Mouse (Mus musculus) cerebral cortex, adult 2 months (tissue): ENCODE data around the gene Cdk7.

Experiments used
- WGBS: fragments of 180-500 bp; shearing (Covaris S2); methylation state at CpG from one replicate; pipeline ENCODE4 v1.1.7; 2018; 5-methylcytosine and 5-hydroxymethylcytosine counted together

Cdk7 gene

GRCm38 (mm10) chr13:100724051-100724754 lies 6.5 kb downstream of the Cdk7 start:
- WGBS: 50% methylated on average over 7 of the region's 7 CpGs

DNA sequence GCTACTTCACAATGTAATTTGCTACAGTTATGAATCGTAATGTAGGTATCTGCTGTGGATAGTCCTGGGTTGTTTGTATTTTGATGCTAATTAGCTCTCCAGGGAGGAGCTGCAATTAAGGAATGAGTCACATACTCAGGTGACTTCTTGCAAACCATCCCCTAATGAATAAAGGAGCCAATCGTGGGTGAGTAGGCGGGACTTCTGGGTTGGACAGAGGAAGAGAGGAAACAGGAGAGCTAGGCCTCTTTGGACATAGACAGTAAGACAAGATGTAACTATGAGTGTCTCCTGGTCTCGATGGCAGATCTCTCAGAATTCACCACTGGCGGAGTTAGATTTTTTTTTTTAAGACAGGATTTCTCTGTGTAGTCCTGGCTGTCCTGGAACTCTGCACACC lies 9.1 kb downstream of the Cdk7 start:
- 77% methylated on average over 5 of the region's 5 CpGs for WGBS

DNA sequence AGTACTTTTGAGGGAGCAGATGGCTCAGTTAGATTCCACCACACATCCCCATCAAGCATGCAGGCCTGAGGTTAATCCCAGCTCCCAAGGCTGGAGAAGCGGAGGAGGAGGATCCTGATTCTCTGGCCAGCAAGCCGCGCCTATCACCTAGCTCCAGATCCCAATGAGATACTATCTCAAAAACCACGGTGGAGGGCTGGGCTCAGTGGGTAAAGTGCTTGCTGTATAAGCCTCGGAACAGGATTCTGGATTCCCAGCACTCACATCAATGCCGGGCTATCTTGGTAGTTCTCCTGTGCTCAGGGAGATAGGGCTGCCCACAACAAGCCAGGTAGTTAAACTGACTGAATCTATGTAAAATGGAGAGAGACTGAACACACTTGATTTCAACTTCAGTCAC lies 15.3 kb downstream of the Cdk7 start:
- 88% methylated on average over 6 of the region's 6 CpGs for WGBS

DNA sequence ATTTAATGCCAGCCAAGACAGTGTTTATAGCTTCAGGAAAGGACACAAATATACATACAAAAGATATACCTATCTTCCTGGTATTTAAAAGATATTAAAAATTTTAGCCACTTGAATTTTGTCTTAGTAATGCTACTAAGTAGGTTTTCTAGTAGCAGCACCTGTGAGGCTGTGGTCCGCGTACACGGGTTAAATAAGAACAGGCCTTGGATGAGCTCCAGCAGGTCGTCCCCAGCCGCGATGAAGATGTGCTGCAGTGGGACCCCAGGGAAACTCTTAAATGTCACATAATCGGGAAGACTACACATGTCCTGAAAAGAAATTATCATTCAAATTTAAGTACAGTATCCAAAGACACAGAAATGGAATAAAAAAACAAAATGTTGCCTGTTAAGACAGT lies 24.5 kb downstream of the Cdk7 start:
- 94% methylated on average over 7 of the region's 7 CpGs for WGBS

GRCm38 (mm10) chr13:100703468-100703867 lies 27.3 kb downstream of the Cdk7 start:
- WGBS: over 99% methylated on average over 2 of the region's 2 CpGs

- 94% methylated on average over 10 of the region's 10 CpGs for WGBS
These were observed 31.9 kb downstream of the Cdk7 start for GRCm38 (mm10) chr13:100698866-100699265.

- 73% methylated on average over 3 of the region's 3 CpGs for WGBS
These were observed 33.2 kb downstream of the Cdk7 start for GRCm38 (mm10) chr13:100697541-100697940.

- WGBS: 74% methylated on average over 7 of the region's 7 CpGs
These were observed 43.2 kb downstream of the Cdk7 start for GRCm38 (mm10) chr13:100687513-100687912.

GRCm38 (mm10) chr13:100684355-100684754 lies 46.4 kb downstream of the Cdk7 start:
- WGBS: 74% methylated on average over 2 of the region's 2 CpGs

DNA sequence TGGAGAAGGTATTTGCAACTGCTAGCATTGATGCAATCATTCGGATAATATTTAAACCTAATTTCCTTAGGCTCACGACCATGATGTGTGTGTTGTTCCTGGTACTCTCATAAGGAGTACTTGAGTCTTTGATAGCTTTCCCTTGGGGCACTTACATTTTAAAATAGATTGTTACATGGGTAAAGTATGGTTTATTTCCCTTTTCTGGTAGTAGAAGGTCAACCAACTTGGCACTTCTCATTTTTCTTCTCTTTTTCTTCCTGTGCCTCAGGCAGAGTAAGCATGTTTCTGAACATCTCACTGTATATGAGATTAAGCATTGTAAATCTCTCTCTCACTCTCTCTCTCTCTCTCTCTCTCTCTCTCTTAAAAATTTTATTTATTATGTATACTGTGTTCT lies 47.9 kb downstream of the Cdk7 start:
- WGBS: 81% methylated on average over 2 of the region's 2 CpGs

- WGBS: 89% methylated on average over 8 of the region's 8 CpGs
These were observed 49.1 kb downstream of the Cdk7 start for GRCm38 (mm10) chr13:100681615-100682014.

- 87% methylated on average over 15 of the region's 15 CpGs for WGBS
These were observed 54.7 kb downstream of the Cdk7 start for GRCm38 (mm10) chr13:100675936-100676635.

- 61% methylated on average over 9 of the region's 9 CpGs for WGBS
These were observed 60.5 kb downstream of the Cdk7 start for GRCm38 (mm10) chr13:100670181-100670741.

GRCm38 (mm10) chr13:100669291-100670022 lies 61.3 kb downstream of the Cdk7 start, which contains the start of gene Ccdc125:
TSS of gene Ccdc125 (plus strand) at chr13:100669717.
- WGBS: under 1% methylated on average over 44 of the region's 44 CpGs

DNA sequence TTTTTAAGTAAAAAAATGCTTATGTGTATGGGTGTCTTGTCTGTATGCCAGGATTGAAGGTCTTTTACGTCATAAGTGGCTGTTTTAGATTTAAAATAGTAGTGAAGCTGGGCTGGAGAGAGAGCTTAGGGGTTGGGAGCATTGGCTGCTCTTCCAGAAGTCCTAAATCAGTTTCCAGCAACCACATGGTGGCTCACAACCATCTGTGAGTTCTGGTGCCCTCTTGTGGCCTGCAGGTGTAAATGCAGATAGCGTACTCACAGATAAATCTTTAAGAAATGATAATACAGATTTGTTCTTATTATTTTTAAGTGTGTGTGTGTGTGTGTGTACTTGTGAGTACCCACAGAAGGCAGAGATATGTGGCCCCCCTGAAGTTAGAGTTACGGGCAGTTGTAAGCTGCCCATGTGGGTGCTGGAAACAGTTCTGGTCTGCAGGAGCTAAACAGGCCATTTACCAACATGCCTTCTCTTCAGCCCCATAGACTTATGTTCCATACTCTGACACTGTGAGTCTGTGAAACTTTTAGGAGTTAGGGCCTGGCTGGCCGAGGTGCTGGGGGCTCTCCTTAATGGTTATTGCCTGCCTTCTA lies 70.8 kb downstream of the Cdk7 start:
- 42% methylated on average over 4 of the region's 4 CpGs for WGBS

- WGBS: 91% methylated on average over 5 of the region's 5 CpGs
These were observed 72.6 kb downstream of the Cdk7 start for GRCm38 (mm10) chr13:100658091-100658490.
